Mouse (Mus musculus): ENCODE data around the gene Pxn. TPM values are rescaled to one million over a fixed set of nuclear protein-coding genes. Genes with fewer than 3 reads are reported as not detected.

Pxn gene
- polyA plus RNA-seq, 1 experiment from 2014 or later = 39.1 TPM

DNA sequence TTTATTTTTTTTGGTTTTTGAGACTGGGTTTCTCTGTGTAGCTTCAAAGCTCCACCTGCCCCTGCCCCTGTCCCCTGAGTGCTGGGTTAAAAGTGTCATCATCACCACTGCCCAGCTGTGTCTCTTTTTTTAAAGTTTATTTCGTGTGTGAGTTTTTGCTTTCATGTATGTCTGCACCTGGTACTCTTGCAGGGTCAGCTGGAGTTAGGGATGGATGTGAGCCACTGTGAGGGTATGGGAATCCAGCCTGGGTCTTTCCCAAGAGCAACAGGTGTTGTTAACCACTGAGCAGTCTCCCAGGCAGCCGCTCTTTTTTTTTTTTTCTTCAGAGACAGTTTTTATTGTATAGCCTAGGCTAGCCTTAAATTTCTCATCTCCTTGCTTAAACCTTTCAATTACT lies 80.3 kb downstream of the Pxn start:
- Histone ChIP-seq H3K9ac (ENCODE audit: low read length) (no peak overlapping the region), H3K4me3 (ENCODE audit: low read length) (no peak overlapping the region), H3K27ac (ENCODE audit: low read length) (no peak overlapping the region), H3K36me3 (ENCODE audit: control insufficient read depth, insufficient read depth) (peaks cover 79% of the 10 kb centered on the region), H3K4me1 (ENCODE audit: control insufficient read depth, insufficient read depth, low read length) (no peaks in the 10 kb centered on the region), H3K27me3 (ENCODE audit: control insufficient read depth, insufficient read depth, low read length) (no peaks in the 10 kb centered on the region), H3K4me2 (ENCODE audit: low read depth, low read length) (no peak overlapping the region), H3K9me3 (replicated peaks; ENCODE audit: control insufficient read depth, low read length) (peaks cover 6% of the 10 kb centered on the region)
- ATAC-seq (replicated peaks; ENCODE audit: extremely low read depth, insufficient read depth, low FRiP score) = no peak
- 85% methylated on average over 2 of the region's 2 CpGs for WGBS

DNA sequence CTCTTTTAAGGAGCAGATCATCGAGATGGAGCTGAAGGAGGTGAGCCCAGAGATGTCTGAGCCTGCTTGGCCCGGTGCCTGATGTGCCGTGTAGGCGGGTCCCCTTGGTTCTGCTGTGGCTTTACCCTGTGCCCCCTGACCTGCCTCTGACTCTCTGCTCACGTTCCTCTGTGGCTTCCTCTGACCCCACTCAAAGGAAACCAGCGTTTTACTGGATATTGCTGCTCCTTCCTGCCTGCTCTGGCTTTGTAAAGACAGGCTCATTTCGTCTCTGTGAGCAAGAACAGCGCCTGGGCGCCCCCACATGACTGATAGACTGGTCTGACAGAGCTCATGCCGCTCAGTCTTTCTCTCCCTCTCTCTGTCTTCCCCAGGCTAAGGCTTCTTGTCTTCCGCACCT lies 84.6 kb downstream of the Pxn start:
- Histone ChIP-seq H3K4me3 (ENCODE audit: low read length) (no peak overlapping the region), H3K36me3 (ENCODE audit: control insufficient read depth, insufficient read depth) (peaks cover 74% of the 10 kb centered on the region), H3K4me1 (ENCODE audit: control insufficient read depth, insufficient read depth, low read length) (peaks cover 2% of the 10 kb centered on the region; the same call in 1 of the 2 replicates), H3K27ac (ENCODE audit: low read length) (no peak overlapping the region), H3K27me3 (ENCODE audit: control insufficient read depth, insufficient read depth, low read length) (no peaks in the 10 kb centered on the region), H3K9me3 (replicated peaks; ENCODE audit: control insufficient read depth, low read length) (no peaks in the 10 kb centered on the region), H3K4me2 (ENCODE audit: low read depth, low read length) (no peak overlapping the region), H3K9ac (ENCODE audit: low read length) (no peak overlapping the region)
- 0 out of 2 replicates have a peak, but pooled peaks have one; percentile 43 for ATAC-seq (replicated peaks; ENCODE audit: extremely low read depth, insufficient read depth, low FRiP score)
- 74% methylated on average over 11 of the region's 11 CpGs for WGBS

DNA sequence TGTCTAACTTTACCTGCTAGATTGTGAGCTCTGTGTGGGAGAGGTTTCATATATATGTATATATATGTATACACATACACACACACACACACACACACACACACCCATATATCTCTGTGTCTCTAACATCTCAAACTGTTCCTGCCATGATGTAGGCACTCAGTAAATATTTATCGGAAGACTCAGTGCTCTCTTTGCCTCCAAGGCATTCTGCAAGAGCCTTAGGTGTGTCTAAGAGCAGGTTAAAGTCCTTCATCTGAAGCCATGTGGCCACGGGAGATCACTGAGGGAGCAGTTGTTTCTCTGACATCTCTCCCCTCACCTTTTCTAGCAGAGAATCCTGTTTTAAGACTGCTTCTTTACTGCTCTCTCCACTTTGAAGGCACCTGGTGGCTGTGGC lies 85.0 kb downstream of the Pxn start:
- Histone ChIP-seq H3K27ac (ENCODE audit: low read length) (no peak overlapping the region), H3K9ac (ENCODE audit: low read length) (no peak overlapping the region), H3K4me3 (ENCODE audit: low read length) (no peak overlapping the region), H3K36me3 (ENCODE audit: control insufficient read depth, insufficient read depth) (peaks cover 69% of the 10 kb centered on the region), H3K9me3 (replicated peaks; ENCODE audit: control insufficient read depth, low read length) (no peaks in the 10 kb centered on the region), H3K4me2 (ENCODE audit: low read depth, low read length) (no peak overlapping the region), H3K4me1 (ENCODE audit: control insufficient read depth, insufficient read depth, low read length) (peaks cover 2% of the 10 kb centered on the region; the same call in 1 of the 2 replicates), H3K27me3 (ENCODE audit: control insufficient read depth, insufficient read depth, low read length) (no peaks in the 10 kb centered on the region)
- 93% methylated on average over 2 of the region's 2 CpGs for WGBS
- ATAC-seq (replicated peaks; ENCODE audit: extremely low read depth, insufficient read depth, low FRiP score) = no peak

DNA sequence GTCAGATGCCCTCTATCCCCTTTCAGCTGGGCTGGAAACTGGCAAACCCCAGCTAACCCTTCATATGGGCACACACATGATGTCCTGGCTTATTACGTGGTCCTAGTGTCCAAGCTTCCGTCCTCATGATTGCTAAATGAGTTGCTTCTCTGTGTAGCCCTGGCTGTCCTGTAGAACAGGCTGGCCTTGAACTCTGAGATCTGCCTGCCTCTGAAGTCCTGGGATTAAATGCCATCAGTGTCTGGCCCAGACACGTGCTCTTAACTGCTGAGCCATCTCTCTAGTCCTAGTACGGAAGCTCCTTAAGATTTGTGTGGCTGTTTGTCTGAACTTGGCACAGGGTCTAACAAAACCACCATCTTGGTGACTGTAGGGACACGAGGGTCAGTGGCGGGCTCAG lies 97.1 kb downstream of the Pxn start:
- ATAC-seq (replicated peaks; ENCODE audit: extremely low read depth, insufficient read depth, low FRiP score) = no peak
- H3K9me3 ChIP-seq (replicated peaks; ENCODE audit: control insufficient read depth, low read length) = no peaks in the 10 kb centered on the region
- peaks cover 63% of the 10 kb centered on the region for H3K36me3 ChIP-seq (ENCODE audit: control insufficient read depth, insufficient read depth)
- no peaks in the 10 kb centered on the region for H3K27me3 ChIP-seq (ENCODE audit: control insufficient read depth, insufficient read depth, low read length)
- H3K4me1 ChIP-seq (ENCODE audit: control insufficient read depth, insufficient read depth, low read length) = no peaks in the 10 kb centered on the region
- 95% methylated on average over 6 of the region's 6 CpGs for WGBS
- no peak overlapping the region for H3K9ac ChIP-seq (ENCODE audit: low read length)
- no peak overlapping the region for H3K4me3 ChIP-seq (ENCODE audit: low read length)
- H3K27ac ChIP-seq (ENCODE audit: low read length) = no peak overlapping the region
- H3K4me2 ChIP-seq (ENCODE audit: low read depth, low read length) = no peak overlapping the region

Small RNA genes lying within 50 kb of the gene (microRNA-seq; reads per million reads assigned to microRNA genes)
- not detected for gene Mir7029

Other genes starting within 250 kb of the Pxn start
- 126 and 133 TPM in 2 replicates for gene Rnf10, start 233.8 kb upstream of the Pxn start, polyA plus RNA-seq (2015; fragmentation: Nextera tagmentation; extraction: Ambion mirVana)
- 91.0 and 95.7 TPM in 2 replicates for gene Coq5, start 227.0 kb upstream of the Pxn start, polyA plus RNA-seq (2015; fragmentation: Nextera tagmentation; extraction: Ambion mirVana)
- 1,055 and 1,099 TPM in 2 replicates for gene Dynll1, start 205.7 kb upstream of the Pxn start, polyA plus RNA-seq (2015; fragmentation: Nextera tagmentation; extraction: Ambion mirVana)
- 94.3 and 131 TPM in 2 replicates for gene Srsf9, start 179.5 kb upstream of the Pxn start, polyA plus RNA-seq (2015; fragmentation: Nextera tagmentation; extraction: Ambion mirVana)
- gene Gatc, start 165.5 kb upstream of the Pxn start, polyA plus RNA-seq (2015; fragmentation: Nextera tagmentation; extraction: Ambion mirVana) = 22.4 and 24.6 TPM in 2 replicates
- gene Triap1, start 165.5 kb upstream of the Pxn start, polyA plus RNA-seq (2015; fragmentation: Nextera tagmentation; extraction: Ambion mirVana) = 39.2 and 40.2 TPM in 2 replicates
- 1,358 and 1,596 TPM in 2 replicates for gene Cox6a1, start 157.7 kb upstream of the Pxn start, polyA plus RNA-seq (2015; fragmentation: Nextera tagmentation; extraction: Ambion mirVana)
- gene Msi1, start 77.1 kb upstream of the Pxn start, polyA plus RNA-seq (2015; fragmentation: Nextera tagmentation; extraction: Ambion mirVana) = 1.1 and 1.8 TPM in 2 replicates
- 0.46 and 0.92 TPM in 2 replicates for gene Pla2g1b, start 40.4 kb upstream of the Pxn start, polyA plus RNA-seq (2015; fragmentation: Nextera tagmentation; extraction: Ambion mirVana)
- 18.7 and 24.0 TPM in 2 replicates for gene Sirt4, start 22.0 kb upstream of the Pxn start, polyA plus RNA-seq (2015; fragmentation: Nextera tagmentation; extraction: Ambion mirVana)
- 1,003 and 1,029 TPM in 2 replicates for gene Rplp0, start 52.8 kb downstream of the Pxn start, polyA plus RNA-seq (2015; fragmentation: Nextera tagmentation; extraction: Ambion mirVana)
- gene Gcn1l1, start 58.6 kb downstream of the Pxn start, polyA plus RNA-seq (2015; fragmentation: Nextera tagmentation; extraction: Ambion mirVana) = 20.9 and 27.6 TPM in 2 replicates
- gene Rab35, start 125.2 kb downstream of the Pxn start, polyA plus RNA-seq (2015; fragmentation: Nextera tagmentation; extraction: Ambion mirVana) = 11.0 and 17.5 TPM in 2 replicates
- gene Bicdl1, start 224.9 kb downstream of the Pxn start, polyA plus RNA-seq (2015; fragmentation: Nextera tagmentation; extraction: Ambion mirVana) = 7.7 and 9.2 TPM in 2 replicates

All from heart, embryonic 16.5 days (tissue).